Mouse (Mus musculus): Measurements from ENCODE around the gene Uevld.

- TF ChIP-seq CTCF (IDR thresholded peaks at IDR 0.05; ENCODE audit: extremely low read depth, insufficient read length, insufficient replicate concordance, low read depth, low read length) (no peak), POLR2A (IDR thresholded peaks at IDR 0.05; ENCODE audit: low read depth, low read length) (no peak)
Measured at GRCm38 (mm10) chr7:47001125-47001899, 43.0 kb upstream of the Uevld start.
